Mouse (Mus musculus): ENCODE results near the gene Mthfd2. TPM values are rescaled to one million over a fixed set of nuclear protein-coding genes. Genes with fewer than 3 reads are reported as not detected.
A peak's percentile ranks its signal among the peaks of the same experiment; 100 is the strongest.

Mthfd2 gene
- polyA plus RNA-seq, 1 experiment = 7.6 TPM

DNA sequence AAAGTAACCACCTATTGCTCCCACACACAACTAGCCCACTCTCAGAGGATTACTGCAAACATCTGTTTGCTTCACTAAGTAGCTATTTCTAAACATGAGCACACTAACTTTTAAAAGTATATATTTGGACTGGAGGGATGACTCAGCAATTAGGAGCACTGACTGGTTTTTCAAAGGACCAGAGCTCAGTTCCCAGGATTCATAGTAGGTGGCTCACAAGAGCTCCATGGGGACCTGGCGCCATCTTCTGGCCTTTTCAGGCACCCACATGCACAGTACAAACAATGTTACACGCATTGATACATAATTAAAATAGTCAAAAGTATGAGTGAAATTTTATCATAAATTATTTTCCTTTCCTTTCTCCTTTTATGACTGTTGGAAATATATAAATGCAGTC, 46.8 kb downstream of the Mthfd2 start:
- peak; percentile 16 for DNase-seq (ENCODE audit: low read depth, low spot score)
- WGBS = 19% methylated on average over 2 of the region's 2 CpGs

DNA sequence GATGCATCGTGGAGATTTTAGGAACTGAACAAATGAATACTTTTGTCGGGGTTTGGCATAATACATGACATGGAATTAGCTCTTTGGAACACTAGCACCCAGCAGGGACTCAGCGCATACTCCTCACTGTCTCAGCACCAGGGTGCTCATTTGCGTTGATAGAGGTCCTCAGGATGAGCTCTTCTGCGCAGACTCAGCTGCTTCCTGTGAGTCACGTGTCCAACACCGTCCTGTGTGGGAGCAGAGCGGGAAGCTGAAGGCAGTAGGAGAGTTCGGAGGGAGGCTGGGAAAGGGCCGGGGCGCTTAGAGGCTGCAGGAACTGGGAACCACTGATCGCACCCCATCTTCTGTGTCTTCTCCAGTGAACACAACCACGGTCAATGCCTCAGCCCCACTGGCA, 48.6 kb downstream of the Mthfd2 start:
- no peak for DNase-seq (ENCODE audit: low read depth, low spot score)
- whole genome bisulfite sequencing = 68% methylated on average over 13 of the region's 13 CpGs

DNA sequence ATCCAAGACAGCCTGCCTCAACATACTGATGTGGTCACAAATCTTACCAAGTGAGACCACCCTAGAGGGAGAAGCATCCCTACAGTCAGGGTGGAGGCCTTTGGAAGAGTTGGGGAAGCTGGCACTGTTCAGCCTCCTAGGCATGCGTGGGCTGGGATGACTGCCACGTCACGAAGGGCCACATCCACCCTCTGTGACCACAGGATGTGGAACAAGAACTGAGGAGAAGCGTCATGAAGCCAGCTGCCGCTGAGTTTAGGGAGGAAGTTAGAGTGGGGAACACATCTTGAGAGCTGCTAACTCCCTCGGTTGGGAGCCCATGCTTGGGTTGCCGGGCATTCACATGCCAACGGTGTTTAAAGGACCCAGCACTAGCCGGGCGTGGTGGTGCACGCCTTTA, 52.0 kb downstream of the Mthfd2 start:
- DNase-seq (ENCODE audit: low read depth, low spot score) = no peak
- 72% methylated on average over 11 of the region's 11 CpGs for WGBS

DNA sequence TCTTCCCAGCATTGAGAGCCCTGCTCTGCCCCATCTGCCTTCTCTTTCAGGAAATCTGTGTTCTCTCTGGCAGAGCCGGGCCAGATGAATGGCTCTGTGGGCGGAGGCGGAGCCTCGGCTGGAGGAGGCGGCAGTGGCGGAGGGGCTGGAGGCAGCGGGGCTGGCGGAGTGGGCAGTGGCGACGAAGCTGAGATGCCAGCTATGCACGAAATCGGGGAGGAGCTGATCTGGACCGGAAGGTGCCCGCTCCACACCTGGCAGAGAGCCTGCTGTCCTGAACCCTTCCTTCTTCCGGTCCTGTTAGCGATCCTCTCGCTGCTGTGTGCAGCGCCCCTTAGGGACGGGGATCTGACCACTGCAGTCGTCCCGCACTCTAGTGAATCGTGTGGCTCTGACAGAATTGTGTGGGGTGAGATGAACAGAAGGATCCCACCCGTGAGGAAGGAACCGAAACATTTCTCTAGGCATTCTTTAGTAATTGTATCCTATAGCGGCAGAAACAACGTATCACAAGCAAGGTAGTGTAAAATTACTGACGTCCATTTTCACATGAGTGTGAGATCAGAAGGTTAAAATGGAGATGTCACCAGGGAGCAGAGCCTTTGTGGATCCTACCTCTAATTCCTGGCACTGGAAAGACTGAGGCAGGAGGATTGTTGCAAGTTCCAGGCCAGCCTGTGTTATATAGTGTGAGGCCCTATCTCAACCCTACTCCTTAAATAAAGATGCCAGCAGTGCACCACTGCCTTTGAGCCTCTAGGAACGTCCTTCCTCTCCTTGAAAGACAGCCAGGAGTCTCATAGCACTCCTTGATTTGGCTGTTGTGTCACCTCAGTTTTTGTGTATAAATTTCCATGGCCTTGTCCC, 57.3 kb downstream of the Mthfd2 start:
- 2% methylated on average over 28 of the region's 28 CpGs for WGBS
- peak; percentile 70 for DNase-seq (ENCODE audit: low read depth, low spot score)

DNA sequence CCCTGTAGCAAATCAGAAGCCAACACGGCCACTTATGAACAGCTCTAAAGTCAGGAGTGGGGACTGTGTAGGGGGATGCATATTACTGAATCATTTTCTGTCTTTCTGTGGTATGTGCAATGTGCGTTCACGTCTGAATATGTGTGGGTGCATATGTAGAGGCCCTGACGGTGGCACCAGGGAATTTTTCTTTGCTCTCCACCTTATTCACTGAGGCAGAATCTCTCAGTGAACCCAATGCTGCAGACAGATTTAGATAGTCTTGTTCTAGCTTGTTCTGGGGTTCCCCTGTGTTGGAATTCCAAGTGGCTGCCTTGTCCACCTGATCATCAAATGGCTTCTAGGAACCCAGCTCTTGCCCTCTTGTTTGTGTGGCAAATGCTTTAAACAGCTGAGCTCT, 58.1 kb downstream of the Mthfd2 start:
- 61% methylated on average over 4 of the region's 4 CpGs for WGBS
- no peak for DNase-seq (ENCODE audit: low read depth, low spot score)

DNA sequence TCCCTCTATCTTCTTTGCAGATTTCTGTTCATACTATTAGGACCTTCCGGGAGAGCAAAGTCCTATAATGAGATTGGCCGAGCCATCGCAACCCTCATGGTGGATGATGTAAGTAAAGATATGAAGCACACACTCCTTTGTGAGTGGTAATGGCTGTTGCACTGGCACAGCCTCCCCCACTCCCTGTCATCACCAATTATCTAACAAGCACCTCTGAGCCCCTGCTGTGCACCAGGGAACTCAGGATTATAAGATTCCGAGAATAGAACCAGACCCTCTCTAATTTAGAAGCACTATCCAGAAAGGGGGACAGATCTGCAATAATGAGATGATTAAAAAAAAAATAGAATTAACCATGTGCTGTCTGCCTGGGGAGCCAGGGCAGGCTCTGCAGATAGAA, 60.1 kb downstream of the Mthfd2 start:
- DNase-seq (ENCODE audit: low read depth, low spot score) = no peak
- 92% methylated on average over 4 of the region's 4 CpGs for WGBS

DNA sequence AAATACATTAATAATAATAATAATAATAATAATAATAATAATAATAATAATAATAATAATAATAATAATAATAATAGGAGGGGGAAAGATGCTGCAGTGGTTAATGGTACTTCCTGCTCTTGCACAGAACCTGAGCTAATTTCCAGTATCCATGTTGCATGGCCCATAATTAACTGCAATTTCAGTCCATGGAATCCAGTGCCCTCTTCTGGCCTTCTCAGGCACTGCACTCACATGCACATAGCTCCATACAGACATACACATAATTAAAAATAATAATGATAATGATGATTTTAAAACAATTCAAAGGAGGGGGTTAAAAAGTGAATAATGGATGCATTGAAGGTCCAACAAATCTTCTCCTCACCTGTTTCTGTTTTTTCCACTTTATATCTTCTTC, 60.5 kb downstream of the Mthfd2 start:
- no peak for DNase-seq (ENCODE audit: low read depth, low spot score)

DNA sequence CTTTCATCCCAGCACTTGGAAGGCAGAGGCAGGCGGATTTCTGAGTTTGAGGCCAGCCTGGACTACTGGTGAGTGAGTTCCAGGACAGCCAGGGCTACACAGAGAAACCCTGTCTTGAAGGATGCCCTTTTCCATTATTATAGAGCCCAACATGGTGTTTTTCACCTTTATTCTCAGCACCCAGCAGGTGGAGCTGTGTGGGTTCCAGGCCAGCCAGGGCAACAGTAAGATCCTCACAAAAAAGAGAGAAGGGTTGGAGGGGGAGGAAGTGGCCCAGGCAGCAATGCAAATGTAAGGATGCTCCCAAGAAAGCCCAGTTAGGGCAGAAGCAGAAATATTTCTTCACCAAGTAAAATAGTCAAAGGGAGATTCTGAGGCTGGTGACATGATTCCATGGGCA, 61.2 kb downstream of the Mthfd2 start:
- WGBS = 87% methylated on average over 1 of the region's 1 CpGs
- no peak for DNase-seq (ENCODE audit: low read depth, low spot score)

Other genes starting within 250 kb of the Mthfd2 start
- gene Pcgf1, start 248.0 kb downstream of the Mthfd2 start, polyA plus RNA-seq (2012; rRNA removed) = 16.8 and 19.3 TPM in 2 replicates
- gene Lbx2, start 239.5 kb downstream of the Mthfd2 start, polyA plus RNA-seq (2012; rRNA removed) = 0.71 and 1.2 TPM in 2 replicates
- 1.6 and 6.5 TPM in 2 replicates for gene Ccdc142, start 224.3 kb downstream of the Mthfd2 start, polyA plus RNA-seq (2012; rRNA removed)
- 3.7 and 5.3 TPM in 2 replicates for gene Gm42688, start 224.3 kb downstream of the Mthfd2 start, polyA plus RNA-seq (2012; rRNA removed)
- 60.3 and 72.0 TPM in 2 replicates for gene Mrpl53, start 216.9 kb downstream of the Mthfd2 start, polyA plus RNA-seq (2012; rRNA removed)
- gene Mogs, start 210.4 kb downstream of the Mthfd2 start, polyA plus RNA-seq (2012; rRNA removed) = 63.5 and 67.4 TPM in 2 replicates
- gene Wbp1, start 204.3 kb downstream of the Mthfd2 start, polyA plus RNA-seq (2012; rRNA removed) = 144 and 172 TPM in 2 replicates
- gene Ino80b, start 200.5 kb downstream of the Mthfd2 start, polyA plus RNA-seq (2012; rRNA removed) = 14.6 and 15.6 TPM in 2 replicates
- 79.9 and 101 TPM in 2 replicates for gene Rtkn, start 190.4 kb downstream of the Mthfd2 start, polyA plus RNA-seq (2012; rRNA removed)
- gene Wdr54, start 169.5 kb downstream of the Mthfd2 start, polyA plus RNA-seq (2012; rRNA removed) = 1.4 and 1.8 TPM in 2 replicates
- 0.10 and 0.25 TPM in 2 replicates for gene 1700003E16Rik, start 169.5 kb downstream of the Mthfd2 start, polyA plus RNA-seq (2012; rRNA removed)
- 82.1 and 103 TPM in 2 replicates for gene Dctn1, start 160.0 kb downstream of the Mthfd2 start, polyA plus RNA-seq (2012; rRNA removed)
- 0.88 and 4.0 TPM in 2 replicates for gene Slc4a5, start 106.1 kb downstream of the Mthfd2 start, polyA plus RNA-seq (2012; rRNA removed)
- 24.2 and 28.6 TPM in 2 replicates for gene Mob1a, start 108 bp upstream of the Mthfd2 start, polyA plus RNA-seq (2012; rRNA removed)
- 13.7 and 17.4 TPM in 2 replicates for gene Bola3, start 23.2 kb upstream of the Mthfd2 start, polyA plus RNA-seq (2012; rRNA removed)
- gene Tet3, start 133.2 kb upstream of the Mthfd2 start, polyA plus RNA-seq (2012; rRNA removed) = 9.3 and 14.2 TPM in 2 replicates
- 39.5 and 40.1 TPM in 2 replicates for gene Dguok, start 181.1 kb upstream of the Mthfd2 start, polyA plus RNA-seq (2012; rRNA removed)
- 1,466 and 1,484 TPM in 2 replicates for gene Actg2, start 210.4 kb upstream of the Mthfd2 start, polyA plus RNA-seq (2012; rRNA removed)
- gene Stambp, start 246.8 kb upstream of the Mthfd2 start, polyA plus RNA-seq (2012; rRNA removed) = 14.4 and 17.0 TPM in 2 replicates

Measured in large intestine, adult 2 months (tissue).